Mouse (Mus musculus) embryonic facial prominence, embryonic 10.5 days (tissue): ENCODE results near the gene Xlr5a. TPM values are rescaled to one million over a fixed set of nuclear protein-coding genes. Genes with fewer than 3 reads are reported as not detected.
"Not testable (repeated sequence)": the region's sequence is repeated elsewhere in the genome, so short reads cannot be mapped to it uniquely, and the experiment has no call there.

Experiments
- DNase-seq: peaks from one replicate; pipeline ENCODE4 v3.0.0-alpha.2; 2017; ENCODE audit warnings: low spot score
- H3K27ac ChIP-seq: fragments of 300-500 bp; sonication (generic); replicated peaks from 2 replicates; pipeline ENCODE4 v1.5.1; 2016; ENCODE audit warnings: mild to moderate bottlenecking
- H3K27me3 ChIP-seq: fragments of 300-500 bp; sonication (generic); replicated peaks from 2 replicates; pipeline ENCODE4 v1.6.1; 2016; ENCODE audit warnings: low read depth, mild to moderate bottlenecking; ENCODE audit not compliant: poor library complexity, severe bottlenecking
- H3K36me3 ChIP-seq: fragments of 300-500 bp; sonication (generic); replicated peaks from 2 replicates; pipeline ENCODE4 v1.6.1; 2016; ENCODE audit warnings: mild to moderate bottlenecking, moderate library complexity
- H3K4me1 ChIP-seq: fragments of 300-500 bp; sonication (generic); 2 replicates; pipeline ENCODE4 v1.6.1; 2016
- H3K4me3 ChIP-seq: fragments of 300-500 bp; sonication (generic); 2 replicates; pipeline ENCODE4 v1.5.1; 2016; ENCODE audit warnings: mild to moderate bottlenecking, moderate library complexity
- H3K9me3 ChIP-seq: fragments of 300-500 bp; sonication (generic); 2 replicates; pipeline ENCODE4 v1.6.1; 2016; ENCODE audit warnings: mild to moderate bottlenecking
- WGBS: fragments of 180-500 bp; shearing (Covaris S2); methylation state at CpG from one replicate; pipeline ENCODE4 v1.1.7; 2016; 5-methylcytosine and 5-hydroxymethylcytosine counted together
- polyA plus RNA-seq: library from polyadenylated mRNA; unstranded; fragments of >200 nt; fragmentation: Nextera tagmentation; extraction: Ambion mirVana; gene quantifications from 2 replicates; pipeline ENCODE4 v1.2.1, GENCODE M21; 2016

Xlr5a gene
- polyA plus RNA-seq: not detected in 2 replicates

GRCm38 (mm10) chrX:73292876-73293275 is at the start of gene Xlr5a, which contains the start of gene Xlr5c:
Gene Xlr5a, minus strand, starts transcription at chrX:73292976.
Gene Xlr5c, minus strand, starts transcription at chrX:73292976.
- DNase-seq, H3K27me3 ChIP-seq, H3K36me3 ChIP-seq, H3K4me1 ChIP-seq, H3K27ac ChIP-seq, H3K9me3 ChIP-seq, H3K4me3 ChIP-seq: not testable (repeated sequence)
- WGBS: 95% methylated on average over 16 of the region's 17 CpGs

- Histone ChIP-seq H3K4me1 (peaks cover 5% of the 10 kb centered on the region; the same call in 1 of the 2 replicates), H3K27ac (peak within 1 kb of the TSS; percentile 90), H3K9me3 (no peaks in the 10 kb centered on the region), H3K36me3 (peaks cover 6% of the 10 kb centered on the region), H3K4me3 (peak within 1 kb of the TSS; percentile 71), H3K27me3 (peaks cover 38% of the 10 kb centered on the region)
- DNase-seq: peak; percentile 88
- 14% methylated on average over 37 of the region's 37 CpGs for WGBS
These were observed 49.7 kb upstream of the Xlr5a start, which contains the start of gene Zfp275 for GRCm38 (mm10) chrX:73342483-73342895. Gene Zfp275, plus strand, starts transcription at chrX:73342621.

- Histone ChIP-seq H3K4me3 (peak overlapping the region; percentile 71), H3K9me3 (no peaks in the 10 kb centered on the region), H3K27me3 (peaks cover 38% of the 10 kb centered on the region), H3K36me3 (peaks cover 6% of the 10 kb centered on the region), H3K27ac (peak overlapping the region; percentile 90; the same call in 1 of the 2 replicates), H3K4me1 (peaks cover 5% of the 10 kb centered on the region; the same call in 1 of the 2 replicates)
- WGBS: 41% methylated on average over 3 of the region's 3 CpGs
- no peak for DNase-seq
These were observed 49.3 kb upstream of the Xlr5a start for GRCm38 (mm10) chrX:73342068-73342467.

GRCm38 (mm10) chrX:73341473-73341872 is 48.7 kb upstream of the Xlr5a start:
- no peak for DNase-seq
- H3K36me3 ChIP-seq: peaks cover 6% of the 10 kb centered on the region
- H3K4me1 ChIP-seq: peaks cover 5% of the 10 kb centered on the region; the same call in 1 of the 2 replicates
- no peaks in the 10 kb centered on the region for H3K9me3 ChIP-seq
- no peak overlapping the region for H3K27ac ChIP-seq
- peaks cover 38% of the 10 kb centered on the region for H3K27me3 ChIP-seq
- no peak overlapping the region for H3K4me3 ChIP-seq
- WGBS: 68% methylated on average over 1 of the region's 1 CpGs

- H3K36me3 ChIP-seq: no peaks in the 10 kb centered on the region
- H3K9me3 ChIP-seq: no peaks in the 10 kb centered on the region
- H3K27me3 ChIP-seq: peaks cover 44% of the 10 kb centered on the region
- H3K27ac ChIP-seq: no peak within 1 kb of the TSS
- H3K4me1 ChIP-seq: no peaks in the 10 kb centered on the region
- 90% methylated on average over 4 of the region's 4 CpGs for WGBS
- no peak for DNase-seq
- no peak within 1 kb of the TSS for H3K4me3 ChIP-seq
These were observed 44.0 kb upstream of the Xlr5a start, which contains the start of gene Gm45015 for GRCm38 (mm10) chrX:73336740-73337139. Gene Gm45015, minus strand, starts transcription at chrX:73336840.

GRCm38 (mm10) chrX:73333548-73333947 is 40.8 kb upstream of the Xlr5a start:
- H3K4me1 ChIP-seq: no peaks in the 10 kb centered on the region
- H3K9me3 ChIP-seq: no peaks in the 10 kb centered on the region
- DNase-seq: no peak
- H3K27ac ChIP-seq: no peak overlapping the region
- no peaks in the 10 kb centered on the region for H3K36me3 ChIP-seq
- no peak overlapping the region for H3K4me3 ChIP-seq
- H3K27me3 ChIP-seq: peaks cover 45% of the 10 kb centered on the region

GRCm38 (mm10) chrX:73327215-73327614 is 34.4 kb upstream of the Xlr5a start:
- Histone ChIP-seq H3K9me3 (no peaks in the 10 kb centered on the region), H3K4me3 (no peak overlapping the region)
- 74% methylated on average over 2 of the region's 2 CpGs for WGBS

GRCm38 (mm10) chrX:73321029-73321428 is 28.3 kb upstream of the Xlr5a start:
- 68% methylated on average over 3 of the region's 3 CpGs for WGBS
- no peak overlapping the region for H3K27ac ChIP-seq
- no peaks in the 10 kb centered on the region for H3K36me3 ChIP-seq
- no peak overlapping the region for H3K4me3 ChIP-seq
- DNase-seq: no peak
- H3K9me3 ChIP-seq: no peaks in the 10 kb centered on the region
- H3K4me1 ChIP-seq: no peaks in the 10 kb centered on the region
- peaks cover 15% of the 10 kb centered on the region; the same call in 1 of the 2 replicates for H3K27me3 ChIP-seq

More at GRCm38 (mm10) chrX:73327215-73327614, 34.4 kb upstream of the Xlr5a start:
- H3K27me3 ChIP-seq: peaks cover 23% of the 10 kb centered on the region; the same call in 1 of the 2 replicates
- no peak overlapping the region for H3K27ac ChIP-seq
- no peaks in the 10 kb centered on the region for H3K36me3 ChIP-seq
- no peaks in the 10 kb centered on the region for H3K4me1 ChIP-seq
- no peak for DNase-seq

GRCm38 (mm10) chrX:73312522-73312921 is 19.7 kb upstream of the Xlr5a start:
- DNase-seq: no peak
- WGBS: 45% methylated on average over 3 of the region's 3 CpGs

GRCm38 (mm10) chrX:73295745-73296144 is 3.0 kb upstream of the Xlr5a start:
- H3K27me3 ChIP-seq, DNase-seq, H3K27ac ChIP-seq, H3K4me3 ChIP-seq, H3K36me3 ChIP-seq, H3K9me3 ChIP-seq, H3K4me1 ChIP-seq: not testable (repeated sequence)
- WGBS: 78% methylated on average over 10 of the region's 10 CpGs

More at GRCm38 (mm10) chrX:73312522-73312921, 19.7 kb upstream of the Xlr5a start:
- Histone ChIP-seq H3K9me3 (no peaks in the 10 kb centered on the region), H3K27me3 (no peaks in the 10 kb centered on the region; the same call in 1 of the 2 replicates), H3K4me1 (no peaks in the 10 kb centered on the region), H3K4me3 (no peak overlapping the region), H3K36me3 (no peaks in the 10 kb centered on the region), H3K27ac (no peak overlapping the region)

- WGBS: 92% methylated on average over 14 of the region's 14 CpGs
- not testable (repeated sequence) for H3K27me3 ChIP-seq, H3K4me1 ChIP-seq, DNase-seq, H3K9me3 ChIP-seq, H3K36me3 ChIP-seq, H3K27ac ChIP-seq, H3K4me3 ChIP-seq
These were observed 27.5 kb downstream of the Xlr5a start, which contains the start of gene Xlr3c for GRCm38 (mm10) chrX:73265270-73265669. Gene Xlr3c, minus strand, starts transcription at chrX:73265390.

- not testable (repeated sequence) for DNase-seq, H3K36me3 ChIP-seq, H3K4me1 ChIP-seq, H3K27me3 ChIP-seq, H3K4me3 ChIP-seq, H3K9me3 ChIP-seq, H3K27ac ChIP-seq
- WGBS: 98% methylated on average over 1 of the region's 2 CpGs
These were observed 30.3 kb downstream of the Xlr5a start for GRCm38 (mm10) chrX:73262428-73262827.

GRCm38 (mm10) chrX:73242821-73243325 is 49.9 kb downstream of the Xlr5a start, which contains the start of gene Xlr4c:
Gene Xlr4c, minus strand, starts transcription at chrX:73243130.
- not testable (repeated sequence) for H3K4me3 ChIP-seq, H3K4me1 ChIP-seq, H3K36me3 ChIP-seq, H3K9me3 ChIP-seq, DNase-seq, H3K27me3 ChIP-seq, H3K27ac ChIP-seq
- 84% methylated on average over 14 of the region's 14 CpGs for WGBS
